Mouse (Mus musculus): ENCODE results near the gene Mrc2. TPM values are rescaled to one million over a fixed set of nuclear protein-coding genes. Genes with fewer than 3 reads are reported as not detected.

The Mrc2 gene
- polyA plus RNA-seq, 1 experiment from 2014 or later, result 6.1 TPM

- Histone ChIP-seq H3K9me3 (ENCODE audit: control insufficient read depth, low read length) (no peaks in the 10 kb centered on the region), H3K9ac (ENCODE audit: low read length) (peak overlapping the region; percentile 80), H3K4me2 (ENCODE audit: low read length) (peak overlapping the region; percentile 88), H3K4me1 (ENCODE audit: control insufficient read depth in 2 of 2, insufficient read depth in 2 of 2, low read length in 2 of 2) (peaks cover 36 to 45% of the 10 kb centered on the region in 2 experiments), H3K27ac (replicated peaks in 1 of 2; ENCODE audit: control insufficient read depth in 1 of 2, insufficient read depth in 1 of 2, low read depth in 2 of 2, low read length in 2 of 2) (peak overlapping the region; percentile 61 to 70), H3K4me3 (ENCODE audit: control insufficient read depth in 1 of 2, insufficient read depth in 1 of 2, low read depth in 1 of 2, low read length in 2 of 2) (peak overlapping the region; percentile 62 to 65), H3K27me3 (ENCODE audit: control insufficient read depth, insufficient read depth, low read length) (no peaks in the 10 kb centered on the region), H3K36me3 (ENCODE audit: control insufficient read depth, insufficient read depth, low read length) (no peaks in the 10 kb centered on the region)
- 26% methylated on average over 12 of the region's 12 CpGs for WGBS
- no peak for ATAC-seq (ENCODE audit: insufficient number of reproducible peaks, insufficient read depth, low FRiP score, low read depth)
These were observed 71.3 kb downstream of the Mrc2 start for GRCm38 (mm10) chr11:105363598-105364385.

- Histone ChIP-seq H3K27me3 (ENCODE audit: control insufficient read depth, insufficient read depth, low read length) (no peaks in the 10 kb centered on the region), H3K9ac (ENCODE audit: low read length) (peak overlapping the region; percentile 80), H3K4me1 (ENCODE audit: control insufficient read depth in 2 of 2, insufficient read depth in 2 of 2, low read length in 2 of 2) (peaks cover 36 to 45% of the 10 kb centered on the region in 2 experiments), H3K36me3 (ENCODE audit: control insufficient read depth, insufficient read depth, low read length) (no peaks in the 10 kb centered on the region), H3K4me3 (ENCODE audit: control insufficient read depth in 1 of 2, insufficient read depth in 1 of 2, low read depth in 1 of 2, low read length in 2 of 2) (peak overlapping the region; percentile 62 to 65), H3K9me3 (ENCODE audit: control insufficient read depth, low read length) (no peaks in the 10 kb centered on the region), H3K4me2 (ENCODE audit: low read length) (peak overlapping the region; percentile 88), H3K27ac (replicated peaks in 1 of 2; ENCODE audit: control insufficient read depth in 1 of 2, insufficient read depth in 1 of 2, low read depth in 2 of 2, low read length in 2 of 2) (peak overlapping the region; percentile 61 to 70)
- WGBS, result 6% methylated on average over 12 of the region's 12 CpGs
- no peak for ATAC-seq (ENCODE audit: insufficient number of reproducible peaks, insufficient read depth, low FRiP score, low read depth)
These were observed 72.1 kb downstream of the Mrc2 start for GRCm38 (mm10) chr11:105364386-105365065.

- ATAC-seq (ENCODE audit: insufficient number of reproducible peaks, insufficient read depth, low FRiP score, low read depth), result no peak
- no peaks in the 10 kb centered on the region for H3K9me3 ChIP-seq (ENCODE audit: control insufficient read depth, low read length)
- H3K9ac ChIP-seq (ENCODE audit: low read length), result no peak overlapping the region
- no peaks in the 10 kb centered on the region for H3K27me3 ChIP-seq (ENCODE audit: control insufficient read depth, insufficient read depth, low read length)
- H3K4me2 ChIP-seq (ENCODE audit: low read length), result peak overlapping the region; percentile 88
- H3K27ac ChIP-seq (replicated peaks in 1 of 2; ENCODE audit: control insufficient read depth in 1 of 2, insufficient read depth in 1 of 2, low read depth in 2 of 2, low read length in 2 of 2), result peak overlapping the region in 1 of 2 experiments; percentile 70; a peak in 1 of 4 replicates
- no peaks in the 10 kb centered on the region for H3K36me3 ChIP-seq (ENCODE audit: control insufficient read depth, insufficient read depth, low read length)
- WGBS, result 73% methylated on average over 3 of the region's 3 CpGs
- H3K4me1 ChIP-seq (ENCODE audit: control insufficient read depth in 2 of 2, insufficient read depth in 2 of 2, low read length in 2 of 2), result peaks cover 36 to 45% of the 10 kb centered on the region in 2 experiments
- H3K4me3 ChIP-seq (ENCODE audit: control insufficient read depth in 1 of 2, insufficient read depth in 1 of 2, low read depth in 1 of 2, low read length in 2 of 2), result no peak overlapping the region
These were observed 73.2 kb downstream of the Mrc2 start for GRCm38 (mm10) chr11:105365611-105366010.

GRCm38 (mm10) chr11:105366051-105366450, 73.6 kb downstream of the Mrc2 start:
- Histone ChIP-seq H3K9me3 (ENCODE audit: control insufficient read depth, low read length) (no peaks in the 10 kb centered on the region), H3K4me1 (ENCODE audit: control insufficient read depth in 2 of 2, insufficient read depth in 2 of 2, low read length in 2 of 2) (peaks cover 36 to 45% of the 10 kb centered on the region in 2 experiments), H3K36me3 (ENCODE audit: control insufficient read depth, insufficient read depth, low read length) (no peaks in the 10 kb centered on the region), H3K27ac (replicated peaks in 1 of 2; ENCODE audit: control insufficient read depth in 1 of 2, insufficient read depth in 1 of 2, low read depth in 2 of 2, low read length in 2 of 2) (peak overlapping the region; percentile 25 to 28; a peak in 1 of 4 replicates), H3K4me3 (ENCODE audit: control insufficient read depth in 1 of 2, insufficient read depth in 1 of 2, low read depth in 1 of 2, low read length in 2 of 2) (no peak overlapping the region), H3K9ac (ENCODE audit: low read length) (no peak overlapping the region), H3K27me3 (ENCODE audit: control insufficient read depth, insufficient read depth, low read length) (no peaks in the 10 kb centered on the region), H3K4me2 (ENCODE audit: low read length) (no peak overlapping the region)
- 31% methylated on average over 3 of the region's 4 CpGs for WGBS
- ATAC-seq (ENCODE audit: insufficient number of reproducible peaks, insufficient read depth, low FRiP score, low read depth), result peak; percentile 23; the same call in 1 of the 2 replicates

GRCm38 (mm10) chr11:105367163-105367562, 74.7 kb downstream of the Mrc2 start:
- no peak overlapping the region for H3K27ac ChIP-seq (replicated peaks in 1 of 2; ENCODE audit: control insufficient read depth in 1 of 2, insufficient read depth in 1 of 2, low read depth in 2 of 2, low read length in 2 of 2)
- H3K27me3 ChIP-seq (ENCODE audit: control insufficient read depth, insufficient read depth, low read length), result no peaks in the 10 kb centered on the region
- H3K9me3 ChIP-seq (ENCODE audit: control insufficient read depth, low read length), result no peaks in the 10 kb centered on the region
- 43% methylated on average over 3 of the region's 3 CpGs for WGBS
- no peak overlapping the region for H3K4me3 ChIP-seq (ENCODE audit: control insufficient read depth in 1 of 2, insufficient read depth in 1 of 2, low read depth in 1 of 2, low read length in 2 of 2)
- no peaks in the 10 kb centered on the region for H3K36me3 ChIP-seq (ENCODE audit: control insufficient read depth, insufficient read depth, low read length)
- no peak overlapping the region for H3K4me2 ChIP-seq (ENCODE audit: low read length)
- no peak for ATAC-seq (ENCODE audit: insufficient number of reproducible peaks, insufficient read depth, low FRiP score, low read depth)
- H3K4me1 ChIP-seq (ENCODE audit: control insufficient read depth in 2 of 2, insufficient read depth in 2 of 2, low read length in 2 of 2), result peaks cover 35 to 43% of the 10 kb centered on the region in 2 experiments
- no peak overlapping the region for H3K9ac ChIP-seq (ENCODE audit: low read length)

- Histone ChIP-seq H3K4me3 (ENCODE audit: control insufficient read depth in 1 of 2, insufficient read depth in 1 of 2, low read depth in 1 of 2, low read length in 2 of 2) (no peak overlapping the region), H3K4me1 (ENCODE audit: control insufficient read depth in 2 of 2, insufficient read depth in 2 of 2, low read length in 2 of 2) (peaks cover 33 to 36% of the 10 kb centered on the region in 2 experiments), H3K4me2 (ENCODE audit: low read length) (no peak overlapping the region), H3K9ac (ENCODE audit: low read length) (no peak overlapping the region), H3K27ac (replicated peaks in 1 of 2; ENCODE audit: control insufficient read depth in 1 of 2, insufficient read depth in 1 of 2, low read depth in 2 of 2, low read length in 2 of 2) (no peak overlapping the region), H3K9me3 (ENCODE audit: control insufficient read depth, low read length) (no peaks in the 10 kb centered on the region), H3K27me3 (ENCODE audit: control insufficient read depth, insufficient read depth, low read length) (no peaks in the 10 kb centered on the region), H3K36me3 (ENCODE audit: control insufficient read depth, insufficient read depth, low read length) (no peaks in the 10 kb centered on the region)
- WGBS, result 68% methylated on average over 5 of the region's 5 CpGs
- no peak for ATAC-seq (ENCODE audit: insufficient number of reproducible peaks, insufficient read depth, low FRiP score, low read depth)
These were observed 76.4 kb downstream of the Mrc2 start for GRCm38 (mm10) chr11:105368833-105369232.

GRCm38 (mm10) chr11:105369526-105370386, 77.3 kb downstream of the Mrc2 start:
- 89% methylated on average over 13 of the region's 13 CpGs for WGBS
- no peak overlapping the region for H3K4me2 ChIP-seq (ENCODE audit: low read length)

More at GRCm38 (mm10) chr11:105369526-105370386, 77.3 kb downstream of the Mrc2 start:
- Histone ChIP-seq H3K4me1 (ENCODE audit: control insufficient read depth in 2 of 2, insufficient read depth in 2 of 2, low read length in 2 of 2) (peaks cover 31 to 35% of the 10 kb centered on the region in 2 experiments), H3K27me3 (ENCODE audit: control insufficient read depth, insufficient read depth, low read length) (no peaks in the 10 kb centered on the region), H3K4me3 (ENCODE audit: control insufficient read depth in 1 of 2, insufficient read depth in 1 of 2, low read depth in 1 of 2, low read length in 2 of 2) (no peak overlapping the region), H3K9ac (ENCODE audit: low read length) (no peak overlapping the region), H3K27ac (replicated peaks in 1 of 2; ENCODE audit: control insufficient read depth in 1 of 2, insufficient read depth in 1 of 2, low read depth in 2 of 2, low read length in 2 of 2) (no peak overlapping the region), H3K9me3 (ENCODE audit: control insufficient read depth, low read length) (no peaks in the 10 kb centered on the region), H3K36me3 (ENCODE audit: control insufficient read depth, insufficient read depth, low read length) (no peaks in the 10 kb centered on the region)
- ATAC-seq (ENCODE audit: insufficient number of reproducible peaks, insufficient read depth, low FRiP score, low read depth), result no peak
